Mouse (Mus musculus) CH12.LX (cell line): ENCODE data around the gene Tob1.
A peak's percentile ranks its signal among the peaks of the same experiment; 100 is the strongest.

Source experiments
- CTCF ChIP-seq, 2 experiments: IDR thresholded peaks in 1 of 2; conservative IDR thresholded peaks in 1 of 2; 2 replicates each; pipeline ENCODE4 v1.5.1; 2011 to 2012; ENCODE audit warnings: low read depth in 2 of 2, low read length in 2 of 2, improper control_type of control experiment in 1 of 2, inconsistent platforms in 1 of 2, mild to moderate bottlenecking in 1 of 2, moderate library complexity in 1 of 2
- EP300 ChIP-seq: IDR thresholded peaks from 2 replicates; pipeline ENCODE4 v1.6.1; 2011; ENCODE audit warnings: low read length, improper control_type of control experiment
- RAD21 ChIP-seq: IDR thresholded peaks from 2 replicates; pipeline ENCODE4 v1.6.1; 2011; ENCODE audit warnings: low read depth, mild to moderate bottlenecking, low read length, improper control_type of control experiment, moderate library complexity
- RCOR1 ChIP-seq: conservative IDR thresholded peaks from 2 replicates; pipeline ENCODE4 v1.6.1; 2012; ENCODE audit warnings: low read depth, mild to moderate bottlenecking, inconsistent platforms, low read length, improper control_type of control experiment

GRCm38 (mm10) chr11:94163005-94163767 lies 48.1 kb upstream of the Tob1 start:
- no peak; the same call in 1 of the 2 replicates for TF ChIP-seq RCOR1
- TF ChIP-seq CTCF (conservative IDR thresholded peaks at IDR 0.05 in 1 of 2, IDR thresholded peaks at IDR 0.05 in 1 of 2; ENCODE audit: low read depth in 2 of 2, low read length in 2 of 2): no peak
- peak; percentile 83 for TF ChIP-seq EP300
- no peak; the same call in 1 of the 2 replicates for TF ChIP-seq RAD21
